Mouse (Mus musculus): ENCODE results near the gene 9430038I01Rik. TPM values are rescaled to one million over a fixed set of nuclear protein-coding genes. Genes with fewer than 3 reads are reported as not detected.
A peak's percentile ranks its signal among the peaks of the same experiment; 100 is the strongest.
"Not testable (repeated sequence)": the region's sequence is repeated elsewhere in the genome, so short reads cannot be mapped to it uniquely, and the experiment has no call there.

9430038I01Rik gene
- polyA plus RNA-seq (2014; fragmentation: Nextera tagmentation; extraction: Ambion mirVana), result 8.9 and 10.6 TPM in 2 replicates

GRCm38 (mm10) chr7:137410337-137411197 lies at the start of gene 9430038I01Rik:
TSS of gene 9430038I01Rik (minus strand) at chr7:137410762.
- peak within 1 kb of the TSS; percentile 57 for H3K4me2 ChIP-seq (ENCODE audit: low read length)
- DNase-seq (ENCODE audit: low spot score) (peak; percentile 98), ATAC-seq (peak; percentile 100)
- peak within 1 kb of the TSS; percentile 72; the same call in 1 of the 2 replicates for H3K27ac ChIP-seq (ENCODE audit: low read depth, low read length)
- under 1% methylated on average over 63 of the region's 63 CpGs for WGBS
- H3K9ac ChIP-seq (ENCODE audit: low read length), result peak within 1 kb of the TSS; percentile 67
- peak within 1 kb of the TSS; percentile 71 for H3K4me3 ChIP-seq (ENCODE audit: low read depth, low read length)
- no peaks in the 10 kb centered on the region for H3K36me3 ChIP-seq (ENCODE audit: control insufficient read depth, insufficient read depth, low read length)
- no peaks in the 10 kb centered on the region for H3K4me1 ChIP-seq (ENCODE audit: control insufficient read depth, insufficient read depth, low read length)
- no peaks in the 10 kb centered on the region for H3K9me3 ChIP-seq (replicated peaks; ENCODE audit: control insufficient read depth, low read length)
- no peaks in the 10 kb centered on the region for H3K27me3 ChIP-seq (replicated peaks; ENCODE audit: control insufficient read depth, insufficient read depth, low read length)

- 96% methylated on average over 12 of the region's 12 CpGs for WGBS
- no peaks in the 10 kb centered on the region for H3K27me3 ChIP-seq (replicated peaks; ENCODE audit: control insufficient read depth, insufficient read depth, low read length)
- no peaks in the 10 kb centered on the region for H3K9me3 ChIP-seq (replicated peaks; ENCODE audit: control insufficient read depth, low read length)
- H3K4me1 ChIP-seq (ENCODE audit: control insufficient read depth, insufficient read depth, low read length), result no peaks in the 10 kb centered on the region
- no peak overlapping the region for H3K27ac ChIP-seq (ENCODE audit: low read depth, low read length)
- H3K4me3 ChIP-seq (ENCODE audit: low read depth, low read length), result no peak overlapping the region
- no peak for ATAC-seq
- no peak for DNase-seq (ENCODE audit: low spot score)
- H3K4me2 ChIP-seq (ENCODE audit: low read length), result no peak overlapping the region
- no peak overlapping the region for H3K9ac ChIP-seq (ENCODE audit: low read length)
- peaks cover 31% of the 10 kb centered on the region for H3K36me3 ChIP-seq (ENCODE audit: control insufficient read depth, insufficient read depth, low read length)
These were observed 34.8 kb upstream of the 9430038I01Rik start for GRCm38 (mm10) chr7:137445321-137445720.

- no peaks in the 10 kb centered on the region for H3K9me3 ChIP-seq (replicated peaks; ENCODE audit: control insufficient read depth, low read length)
- H3K4me3 ChIP-seq (ENCODE audit: low read depth, low read length), result no peak overlapping the region
- H3K4me1 ChIP-seq (ENCODE audit: control insufficient read depth, insufficient read depth, low read length), result peaks cover 8% of the 10 kb centered on the region
- 97% methylated on average over 4 of the region's 4 CpGs for WGBS
- no peak overlapping the region for H3K27ac ChIP-seq (ENCODE audit: low read depth, low read length)
- peaks cover 21% of the 10 kb centered on the region for H3K36me3 ChIP-seq (ENCODE audit: control insufficient read depth, insufficient read depth, low read length)
- DNase-seq (ENCODE audit: low spot score) (no peak), ATAC-seq (no peak)
- no peaks in the 10 kb centered on the region for H3K27me3 ChIP-seq (replicated peaks; ENCODE audit: control insufficient read depth, insufficient read depth, low read length)
- no peak overlapping the region for H3K4me2 ChIP-seq (ENCODE audit: low read length)
- H3K9ac ChIP-seq (ENCODE audit: low read length), result no peak overlapping the region
These were observed 32.4 kb upstream of the 9430038I01Rik start for GRCm38 (mm10) chr7:137442951-137443350.

- Histone ChIP-seq H3K4me2 (ENCODE audit: low read length) (peak overlapping the region; percentile 72), H3K4me3 (ENCODE audit: low read depth, low read length) (peak overlapping the region; percentile 96), H3K9ac (ENCODE audit: low read length) (peak overlapping the region; percentile 95)
- not testable (repeated sequence) for H3K27ac ChIP-seq (ENCODE audit: low read depth, low read length); H3K36me3 ChIP-seq (ENCODE audit: control insufficient read depth, insufficient read depth, low read length); H3K4me1 ChIP-seq (ENCODE audit: control insufficient read depth, insufficient read depth, low read length); H3K9me3 ChIP-seq (replicated peaks; ENCODE audit: control insufficient read depth, low read length); ATAC-seq; H3K27me3 ChIP-seq (replicated peaks; ENCODE audit: control insufficient read depth, insufficient read depth, low read length); DNase-seq (ENCODE audit: low spot score)
- WGBS, result 85% methylated on average over 7 of the region's 7 CpGs
These were observed 28.4 kb upstream of the 9430038I01Rik start for GRCm38 (mm10) chr7:137438962-137439361.

GRCm38 (mm10) chr7:137438179-137438550 lies 27.6 kb upstream of the 9430038I01Rik start:
- Histone ChIP-seq H3K27ac (ENCODE audit: low read depth, low read length) (peak overlapping the region; percentile 87), H3K36me3 (ENCODE audit: control insufficient read depth, insufficient read depth, low read length) (no peaks in the 10 kb centered on the region), H3K9me3 (replicated peaks; ENCODE audit: control insufficient read depth, low read length) (no peaks in the 10 kb centered on the region), H3K4me3 (ENCODE audit: low read depth, low read length) (peak overlapping the region; percentile 96), H3K4me1 (ENCODE audit: control insufficient read depth, insufficient read depth, low read length) (peaks cover 8% of the 10 kb centered on the region), H3K27me3 (replicated peaks; ENCODE audit: control insufficient read depth, insufficient read depth, low read length) (no peaks in the 10 kb centered on the region), H3K4me2 (ENCODE audit: low read length) (peak overlapping the region; percentile 72), H3K9ac (ENCODE audit: low read length) (peak overlapping the region; percentile 95)
- peak; percentile 72 for DNase-seq (ENCODE audit: low spot score)
- WGBS, result 1% methylated on average over 7 of the region's 7 CpGs
- ATAC-seq, result peak; percentile 71

- H3K9me3 ChIP-seq (replicated peaks; ENCODE audit: control insufficient read depth, low read length), result no peaks in the 10 kb centered on the region
- peak within 1 kb of the TSS; percentile 96 for H3K4me3 ChIP-seq (ENCODE audit: low read depth, low read length)
- peak within 1 kb of the TSS; percentile 72 for H3K4me2 ChIP-seq (ENCODE audit: low read length)
- H3K27me3 ChIP-seq (replicated peaks; ENCODE audit: control insufficient read depth, insufficient read depth, low read length), result no peaks in the 10 kb centered on the region
- H3K4me1 ChIP-seq (ENCODE audit: control insufficient read depth, insufficient read depth, low read length), result peaks cover 8% of the 10 kb centered on the region
- under 1% methylated on average over 69 of the region's 69 CpGs for WGBS
- ATAC-seq, result peak; percentile 96
- DNase-seq (ENCODE audit: low spot score), result peak; percentile 94
- peak within 1 kb of the TSS; percentile 95 for H3K9ac ChIP-seq (ENCODE audit: low read length)
- no peaks in the 10 kb centered on the region for H3K36me3 ChIP-seq (ENCODE audit: control insufficient read depth, insufficient read depth, low read length)
- peak within 1 kb of the TSS; percentile 87 for H3K27ac ChIP-seq (ENCODE audit: low read depth, low read length)
These were observed 27.0 kb upstream of the 9430038I01Rik start, which contains the start of gene Glrx3 for GRCm38 (mm10) chr7:137437440-137438178. TSS of gene Glrx3 (plus strand) at chr7:137437614.

GRCm38 (mm10) chr7:137436901-137437300 lies 26.3 kb upstream of the 9430038I01Rik start:
- H3K9ac ChIP-seq (ENCODE audit: low read length), result peak overlapping the region; percentile 95; the same call in 1 of the 2 replicates
- peak; percentile 2; the same call in 1 of the 2 replicates for ATAC-seq
- 82% methylated on average over 6 of the region's 6 CpGs for WGBS

GRCm38 (mm10) chr7:137431769-137432603 lies 21.4 kb upstream of the 9430038I01Rik start:
- peak; percentile 49 for DNase-seq (ENCODE audit: low spot score)
- no peak overlapping the region for H3K4me3 ChIP-seq (ENCODE audit: low read depth, low read length)
- H3K36me3 ChIP-seq (ENCODE audit: control insufficient read depth, insufficient read depth, low read length), result no peaks in the 10 kb centered on the region
- no peak overlapping the region for H3K4me2 ChIP-seq (ENCODE audit: low read length)
- H3K27ac ChIP-seq (ENCODE audit: low read depth, low read length), result no peak overlapping the region
- peaks cover 8% of the 10 kb centered on the region for H3K4me1 ChIP-seq (ENCODE audit: control insufficient read depth, insufficient read depth, low read length)
- no peaks in the 10 kb centered on the region for H3K9me3 ChIP-seq (replicated peaks; ENCODE audit: control insufficient read depth, low read length)
- no peak overlapping the region for H3K9ac ChIP-seq (ENCODE audit: low read length)
- ATAC-seq, result peak; percentile 20; the same call in 1 of the 2 replicates
- no peaks in the 10 kb centered on the region for H3K27me3 ChIP-seq (replicated peaks; ENCODE audit: control insufficient read depth, insufficient read depth, low read length)
- 11% methylated on average over 13 of the region's 13 CpGs for WGBS

More at GRCm38 (mm10) chr7:137436901-137437300, 26.3 kb upstream of the 9430038I01Rik start:
- H3K27me3 ChIP-seq (replicated peaks; ENCODE audit: control insufficient read depth, insufficient read depth, low read length), result no peaks in the 10 kb centered on the region
- H3K4me3 ChIP-seq (ENCODE audit: low read depth, low read length), result peak overlapping the region; percentile 96; the same call in 1 of the 2 replicates
- no peaks in the 10 kb centered on the region for H3K36me3 ChIP-seq (ENCODE audit: control insufficient read depth, insufficient read depth, low read length)
- H3K27ac ChIP-seq (ENCODE audit: low read depth, low read length), result peak overlapping the region; percentile 87; the same call in 1 of the 2 replicates
- H3K9me3 ChIP-seq (replicated peaks; ENCODE audit: control insufficient read depth, low read length), result no peaks in the 10 kb centered on the region
- DNase-seq (ENCODE audit: low spot score), result peak; percentile 6
- peaks cover 11% of the 10 kb centered on the region for H3K4me1 ChIP-seq (ENCODE audit: control insufficient read depth, insufficient read depth, low read length)
- peak overlapping the region; percentile 72 for H3K4me2 ChIP-seq (ENCODE audit: low read length)
